Mouse (Mus musculus) megakaryocyte progenitor cell, adult 5-6 weeks (primary cell): ENCODE data around the gene Tatdn3. TPM values are rescaled to one million over a fixed set of nuclear protein-coding genes. Genes with fewer than 3 reads are reported as not detected.

Experiments used
- ATAC-seq: replicated peaks from 2 replicates; pipeline ENCODE4 v1.8.0; 2016; ENCODE audit warnings: mild to moderate bottlenecking, moderate TSS enrichment, inconsistent platforms; ENCODE audit not compliant: poor library complexity
- total RNA-seq, 2 experiments: library from RNA; stranded (forward) in 1 of 2; stranded (reverse) in 1 of 2; fragments of 157-497, 149-512 nt in 1 of 2; fragments of 200-1000 nt in 1 of 2; gene quantifications; 2 replicates each; pipeline versions ENCODE4 v1.2.3 to v1.2.4; 2015 to 2017

Gene Tatdn3
- total RNA-seq, 2 experiments from 2014 or later = 18.0 to 19.3 TPM

- ATAC-seq = no peak
These were observed 20.5 kb upstream of the Tatdn3 start for GRCm38 (mm10) chr1:191083230-191083629.

DNA sequence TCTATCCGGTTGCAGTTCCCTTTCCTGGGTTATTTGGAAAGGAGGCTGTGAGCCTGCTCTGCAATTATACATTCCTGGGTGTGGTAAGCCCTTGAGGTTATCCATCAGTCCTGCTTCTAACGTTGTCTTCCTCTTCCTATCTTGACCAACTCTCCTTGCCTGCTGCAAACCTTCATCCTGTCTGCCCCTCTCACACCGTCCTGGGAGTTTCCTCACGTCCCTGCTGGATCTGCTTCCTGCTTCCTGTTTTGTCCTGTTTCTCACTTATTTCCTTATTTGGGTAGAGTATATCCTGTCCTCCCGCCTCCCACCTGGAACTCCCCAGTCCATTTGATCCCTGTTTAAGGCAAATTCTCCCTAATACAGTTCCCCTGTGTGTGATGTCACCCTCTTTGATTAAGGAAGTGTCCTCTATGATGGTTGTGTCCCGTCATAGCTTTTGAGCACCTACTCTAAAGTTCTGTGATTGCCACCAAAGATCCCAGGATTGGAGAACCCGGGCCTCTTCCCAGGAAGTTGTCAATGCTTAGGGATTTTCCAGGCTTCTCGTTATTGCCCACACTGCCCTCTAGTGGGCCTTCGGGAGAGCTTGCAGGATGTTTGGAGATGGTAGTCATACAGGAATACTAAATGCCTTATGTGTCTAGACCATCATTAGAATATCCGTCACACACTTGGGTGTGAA is 12.6 kb upstream of the Tatdn3 start:
- peak; percentile 56 for ATAC-seq

DNA sequence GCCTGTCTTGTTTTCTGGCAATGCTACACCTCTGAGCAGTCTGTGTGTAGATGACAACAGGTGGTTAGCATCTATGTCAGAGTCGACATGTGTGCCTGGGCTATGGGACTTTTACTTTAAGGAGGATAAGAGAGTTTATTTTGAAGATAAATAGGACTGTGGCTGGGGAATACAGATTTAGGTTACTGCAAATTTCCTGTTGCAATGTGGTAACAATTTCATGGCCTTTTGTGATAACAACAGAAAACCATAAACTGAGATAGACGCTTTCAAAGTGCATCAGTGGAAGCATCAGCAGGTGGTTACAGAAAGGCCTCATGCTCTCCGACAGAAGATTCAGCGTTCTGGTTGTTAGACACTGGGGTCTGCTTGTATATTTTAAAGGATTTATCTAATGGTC is 10.8 kb upstream of the Tatdn3 start:
- peak; percentile 17; the same call in 1 of the 2 replicates for ATAC-seq

- ATAC-seq = peak; percentile 74
These were observed 10.3 kb upstream of the Tatdn3 start for GRCm38 (mm10) chr1:191073001-191073400.

- ATAC-seq = no peak
These were observed 9.7 kb upstream of the Tatdn3 start for GRCm38 (mm10) chr1:191072329-191072913.

- ATAC-seq = no peak
These were observed 8.9 kb upstream of the Tatdn3 start for GRCm38 (mm10) chr1:191071613-191072012.

- no peak for ATAC-seq
These were observed 7.5 kb upstream of the Tatdn3 start for GRCm38 (mm10) chr1:191070259-191070658.

GRCm38 (mm10) chr1:191068377-191068776 is 5.6 kb upstream of the Tatdn3 start:
- peak; percentile 42; the same call in 1 of the 2 replicates for ATAC-seq

DNA sequence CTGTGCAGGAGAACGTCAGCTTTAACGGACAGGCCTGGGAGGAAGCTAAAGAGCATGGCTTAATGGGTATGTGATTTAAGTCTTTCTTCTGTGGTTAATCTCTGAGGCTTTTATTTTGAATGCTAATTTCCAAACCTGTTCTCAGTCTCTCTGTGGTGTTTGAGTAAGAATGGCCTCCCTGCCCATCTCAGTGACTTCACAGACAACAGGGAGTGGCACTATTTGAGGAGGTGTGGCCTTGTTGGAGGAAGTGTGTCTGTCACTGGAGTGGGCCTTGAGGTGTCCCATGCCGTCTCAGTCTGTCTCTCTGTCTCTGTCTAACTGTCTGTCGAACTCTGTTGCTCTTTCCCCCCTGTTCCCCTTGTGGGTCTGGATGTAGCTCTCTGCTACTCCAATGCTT is 2.5 kb upstream of the Tatdn3 start:
- ATAC-seq = peak; percentile 24; the same call in 1 of the 2 replicates

- no peak for ATAC-seq
These were observed 1.8 kb upstream of the Tatdn3 start for GRCm38 (mm10) chr1:191064535-191064934.

- ATAC-seq = no peak
These were observed 968 bp upstream of the Tatdn3 start for GRCm38 (mm10) chr1:191063700-191064099.

DNA sequence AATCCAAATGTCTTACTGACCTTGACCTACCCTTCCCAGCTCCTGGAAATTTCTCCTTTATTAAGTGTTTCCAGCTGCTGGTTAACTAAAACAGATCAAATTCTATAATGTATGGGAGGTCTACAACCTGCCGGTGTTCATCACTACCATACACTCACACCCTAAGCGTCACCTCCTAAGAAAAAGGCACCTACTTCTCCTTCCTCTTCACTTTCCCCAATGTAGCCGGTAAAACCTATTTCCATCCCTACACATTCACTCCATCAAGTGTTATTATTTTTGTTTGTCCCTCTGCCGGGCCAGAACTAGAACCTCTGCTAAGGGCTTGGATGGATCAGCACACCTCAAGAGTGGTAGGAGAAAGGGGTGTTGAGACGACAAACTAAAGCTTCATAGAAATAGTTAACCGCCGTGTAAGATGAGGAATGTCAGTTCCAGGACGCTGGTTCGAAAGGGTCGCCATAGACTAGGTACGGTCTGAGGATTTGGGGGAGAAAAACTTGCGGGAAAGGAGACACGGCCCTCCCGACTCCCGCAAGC is 421 bp downstream of the Tatdn3 start:
- ATAC-seq = peak; percentile 12

- no peak for ATAC-seq
These were observed 5.3 kb downstream of the Tatdn3 start for GRCm38 (mm10) chr1:191057461-191057860.

DNA sequence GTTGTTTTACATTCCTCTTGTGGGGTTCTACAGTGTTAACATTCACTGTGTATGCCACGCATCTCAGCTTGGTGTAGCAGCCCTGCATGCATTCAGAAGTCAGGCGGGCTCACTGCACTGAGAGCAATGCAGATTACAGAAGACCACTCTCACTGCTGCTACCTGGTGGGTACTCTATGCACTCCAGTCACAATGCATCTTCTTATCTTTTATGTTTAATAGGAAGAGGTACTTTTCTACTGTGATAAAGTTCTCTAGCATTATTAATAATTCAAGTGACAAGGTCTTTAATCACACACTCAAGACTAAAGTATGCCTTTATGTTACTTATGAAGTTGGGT is 7.2 kb downstream of the Tatdn3 start:
- ATAC-seq = peak; percentile 80

- peak; percentile 91 for ATAC-seq
These were observed 7.7 kb downstream of the Tatdn3 start for GRCm38 (mm10) chr1:191054870-191055532.

- ATAC-seq = no peak
These were observed 9.2 kb downstream of the Tatdn3 start for GRCm38 (mm10) chr1:191053555-191053954.

- ATAC-seq = no peak
These were observed 16.4 kb downstream of the Tatdn3 start for GRCm38 (mm10) chr1:191046231-191046824.

DNA sequence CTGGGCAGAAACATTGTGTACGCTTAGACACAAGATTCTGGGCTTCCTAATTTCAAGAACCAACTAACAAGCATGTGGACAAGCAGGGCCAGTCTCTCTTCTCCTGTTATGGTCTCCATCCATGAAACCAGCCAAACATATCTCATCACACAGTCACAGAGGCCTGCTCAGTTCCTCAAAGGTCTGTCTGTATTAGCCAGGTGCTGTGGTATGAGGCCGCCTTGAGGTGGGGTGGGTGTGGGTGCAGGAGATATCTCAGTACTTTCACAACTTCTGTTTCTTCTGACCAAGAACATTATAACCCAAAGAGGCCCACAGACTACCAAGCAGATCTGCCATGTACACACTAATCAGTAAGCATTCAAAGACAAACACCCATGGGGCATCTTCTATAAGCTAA is 17.5 kb downstream of the Tatdn3 start:
- no peak; the same call in 1 of the 2 replicates for ATAC-seq

DNA sequence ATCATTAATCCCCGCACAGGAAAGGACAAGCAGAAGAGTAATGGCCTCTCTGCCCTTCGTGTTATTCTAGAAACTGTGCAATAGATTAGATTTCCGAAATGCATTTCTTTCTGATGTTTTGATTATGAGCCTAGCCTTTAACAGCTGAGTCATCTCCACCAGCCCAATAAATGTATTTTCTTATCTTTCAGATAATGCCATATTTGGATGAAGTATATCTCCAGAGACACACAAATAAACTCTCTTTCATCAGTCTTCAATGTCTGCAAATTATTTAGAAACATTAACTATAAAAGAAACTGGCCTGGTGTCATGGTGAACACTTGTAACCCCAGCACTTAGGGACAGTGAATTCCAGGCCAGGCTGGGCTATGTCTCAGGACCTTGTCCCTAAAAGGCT is 20.0 kb downstream of the Tatdn3 start:
- no peak for ATAC-seq

DNA sequence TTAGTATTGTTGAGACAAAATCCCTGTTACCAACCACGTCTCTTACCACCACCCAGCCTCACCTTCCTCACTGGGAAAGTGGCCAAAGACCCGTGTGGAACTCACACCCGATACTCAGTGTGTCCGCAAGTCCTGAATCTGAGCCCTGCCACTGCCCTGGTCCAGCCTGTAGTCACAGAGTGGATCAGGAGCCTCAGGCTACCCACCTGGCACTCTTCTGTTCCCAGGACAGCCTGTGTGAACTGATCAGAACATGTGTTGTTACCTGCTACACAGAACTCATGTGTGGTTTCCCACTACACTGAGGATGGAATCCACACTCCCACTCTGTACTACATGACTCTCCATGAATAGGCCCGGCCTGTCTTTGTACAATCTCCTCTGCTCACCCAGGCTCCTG is 20.6 kb downstream of the Tatdn3 start:
- ATAC-seq = no peak

DNA sequence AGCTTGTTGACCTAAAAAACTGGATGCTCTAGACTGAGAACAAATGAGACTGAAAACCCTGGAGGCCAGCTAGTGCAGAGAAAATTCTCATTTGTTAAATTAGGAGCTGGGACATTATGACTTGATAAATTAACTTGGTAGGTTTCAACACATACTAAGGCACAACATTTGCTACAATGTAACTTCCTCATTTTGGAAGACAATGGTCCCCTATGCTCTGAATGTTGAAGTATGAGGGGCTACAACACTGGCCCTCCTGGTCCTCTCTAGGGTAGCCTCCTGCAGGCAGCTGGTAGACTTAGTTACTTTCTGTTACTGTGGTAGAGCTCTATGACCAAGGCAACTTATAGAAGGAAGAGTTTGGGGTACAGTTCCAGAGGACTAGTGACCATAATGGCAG is 21.4 kb downstream of the Tatdn3 start:
- ATAC-seq = peak; percentile 60

DNA sequence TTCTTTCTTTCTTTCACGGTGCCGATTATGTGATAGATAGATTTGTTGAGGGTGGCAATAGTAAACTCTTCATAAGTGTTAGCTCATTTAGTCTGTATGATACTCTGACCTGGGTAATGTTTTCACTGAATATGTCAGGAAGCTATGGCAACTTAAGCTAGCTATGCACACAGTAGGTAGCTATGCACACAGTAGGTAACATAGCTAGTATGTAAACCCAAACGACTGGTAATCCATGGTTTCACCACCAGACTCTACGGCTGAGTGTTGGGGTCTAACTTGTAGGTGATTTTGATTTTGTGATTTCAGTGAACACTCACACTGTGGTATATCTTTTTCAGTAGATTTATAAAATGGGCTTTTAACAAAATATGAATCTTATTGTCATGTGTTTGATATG is 24.7 kb downstream of the Tatdn3 start:
- no peak for ATAC-seq
